Mouse (Mus musculus): ENCODE results near the gene Rabgap1l.

- TF ChIP-seq CTCF (conservative IDR thresholded peaks at IDR 0.05; ENCODE audit: insufficient read depth, insufficient read length, low read depth, low read length), result no peak
- no peak for TF ChIP-seq POLR2A (IDR thresholded peaks at IDR 0.05; ENCODE audit: low read depth, low read length)
Measured at GRCm38 (mm10) chr1:160842567-160842966, 49.6 kb upstream of the Rabgap1l start.
